Mouse (Mus musculus) limb, embryonic 10.5 days (tissue): ENCODE data around the gene Nkx2-5. TPM values are rescaled to one million over a fixed set of nuclear protein-coding genes. Genes with fewer than 3 reads are reported as not detected.

Source experiments
- DNase-seq: peaks from one replicate; pipeline ENCODE4 v3.0.0-alpha.2; 2017; ENCODE audit warnings: low spot score
- H3K27ac ChIP-seq: fragments of 300-500 bp; sonication (generic); 2 replicates; pipeline ENCODE4 v1.5.1; 2016; ENCODE audit warnings: mild to moderate bottlenecking
- H3K27me3 ChIP-seq: fragments of 300-500 bp; sonication (generic); 2 replicates; pipeline ENCODE4 v1.6.1; 2016; ENCODE audit warnings: low read depth, mild to moderate bottlenecking; ENCODE audit not compliant: poor library complexity, severe bottlenecking
- H3K36me3 ChIP-seq: fragments of 300-500 bp; sonication (generic); 2 replicates; pipeline ENCODE4 v1.6.1; 2016; ENCODE audit warnings: mild to moderate bottlenecking, moderate library complexity
- H3K4me1 ChIP-seq: fragments of 300-500 bp; sonication (generic); 2 replicates; pipeline ENCODE4 v1.6.1; 2016
- H3K4me3 ChIP-seq: fragments of 300-500 bp; sonication (generic); 2 replicates; pipeline ENCODE4 v1.5.1; 2016; ENCODE audit warnings: mild to moderate bottlenecking, moderate library complexity
- H3K9me3 ChIP-seq: fragments of 300-500 bp; sonication (generic); replicated peaks from 2 replicates; pipeline ENCODE4 v1.6.1; 2016; ENCODE audit warnings: mild to moderate bottlenecking
- WGBS: fragments of 180-500 bp; shearing (Covaris S2); methylation state at CpG from one replicate; pipeline ENCODE4 v1.1.7; 2016; 5-methylcytosine and 5-hydroxymethylcytosine counted together
- polyA plus RNA-seq: library from polyadenylated mRNA; unstranded; fragments of >200 nt; fragmentation: Nextera tagmentation; extraction: Ambion mirVana; gene quantifications from 2 replicates; pipeline ENCODE4 v1.2.1, GENCODE M21; 2016

Nkx2-5 gene
- polyA plus RNA-seq, 1 experiment from 2014 or later: 0.14 TPM

- H3K27me3 ChIP-seq: peaks cover 100% of the 10 kb centered on the region
- DNase-seq: peak; percentile 69
- H3K4me1 ChIP-seq: peaks cover 16% of the 10 kb centered on the region
- under 1% methylated on average over 87 of the region's 87 CpGs for WGBS
- 0 out of 2 replicates have a peak overlapping the region, but pooled peaks have one; percentile 34 for H3K27ac ChIP-seq
- no peaks in the 10 kb centered on the region for H3K9me3 ChIP-seq
- no peaks in the 10 kb centered on the region for H3K36me3 ChIP-seq
- H3K4me3 ChIP-seq: peak overlapping the region; percentile 20
Observed at GRCm38 (mm10) chr17:26838911-26839717, 5.7 kb downstream of the Nkx2-5 start.

GRCm38 (mm10) chr17:26838191-26838910 lies 6.5 kb downstream of the Nkx2-5 start:
- H3K27ac ChIP-seq: no peak overlapping the region
- peaks cover 16% of the 10 kb centered on the region for H3K4me1 ChIP-seq
- H3K9me3 ChIP-seq: no peaks in the 10 kb centered on the region
- peak; percentile 60 for DNase-seq
- WGBS: 1% methylated on average over 36 of the region's 37 CpGs
- H3K4me3 ChIP-seq: no peak overlapping the region
- no peaks in the 10 kb centered on the region for H3K36me3 ChIP-seq
- peaks cover 100% of the 10 kb centered on the region for H3K27me3 ChIP-seq

GRCm38 (mm10) chr17:26837546-26837985 lies 7.2 kb downstream of the Nkx2-5 start:
- Histone ChIP-seq H3K36me3 (no peaks in the 10 kb centered on the region), H3K27me3 (peaks cover 100% of the 10 kb centered on the region), H3K27ac (no peak overlapping the region), H3K4me3 (no peak overlapping the region), H3K9me3 (no peaks in the 10 kb centered on the region), H3K4me1 (peaks cover 16% of the 10 kb centered on the region)
- 1% methylated on average over 7 of the region's 7 CpGs for WGBS
- peak; percentile 53 for DNase-seq

GRCm38 (mm10) chr17:26836786-26837545 lies 7.8 kb downstream of the Nkx2-5 start:
- Histone ChIP-seq H3K9me3 (no peaks in the 10 kb centered on the region), H3K4me1 (peaks cover 16% of the 10 kb centered on the region), H3K27ac (no peak overlapping the region), H3K27me3 (peaks cover 99% of the 10 kb centered on the region), H3K4me3 (no peak overlapping the region), H3K36me3 (no peaks in the 10 kb centered on the region)
- peak; percentile 56 for DNase-seq
- 3% methylated on average over 19 of the region's 19 CpGs for WGBS

GRCm38 (mm10) chr17:26836377-26836776 lies 8.4 kb downstream of the Nkx2-5 start:
- WGBS: 9% methylated on average over 5 of the region's 5 CpGs
- Histone ChIP-seq H3K36me3 (no peaks in the 10 kb centered on the region), H3K27me3 (peaks cover 93% of the 10 kb centered on the region), H3K27ac (no peak overlapping the region), H3K4me1 (peaks cover 14% of the 10 kb centered on the region), H3K4me3 (no peak overlapping the region), H3K9me3 (no peaks in the 10 kb centered on the region)
- DNase-seq: no peak

- Histone ChIP-seq H3K27me3 (peaks cover 90% of the 10 kb centered on the region), H3K9me3 (no peaks in the 10 kb centered on the region), H3K36me3 (no peaks in the 10 kb centered on the region), H3K4me1 (peaks cover 10% of the 10 kb centered on the region), H3K27ac (no peak overlapping the region), H3K4me3 (no peak overlapping the region)
- peak; percentile 36 for DNase-seq
- 5% methylated on average over 8 of the region's 8 CpGs for WGBS
Observed at GRCm38 (mm10) chr17:26835956-26836355, 8.9 kb downstream of the Nkx2-5 start.

GRCm38 (mm10) chr17:26834966-26835755 lies 9.6 kb downstream of the Nkx2-5 start:
- 23% methylated on average over 8 of the region's 9 CpGs for WGBS

GRCm38 (mm10) chr17:26834302-26834965 lies 10.4 kb downstream of the Nkx2-5 start:
- no peak overlapping the region for H3K27ac ChIP-seq

More at GRCm38 (mm10) chr17:26834966-26835755, 9.6 kb downstream of the Nkx2-5 start:
- no peak overlapping the region for H3K4me3 ChIP-seq
- peaks cover 9% of the 10 kb centered on the region for H3K4me1 ChIP-seq
- no peaks in the 10 kb centered on the region for H3K36me3 ChIP-seq
- no peak for DNase-seq
- H3K9me3 ChIP-seq: no peaks in the 10 kb centered on the region
- no peak overlapping the region for H3K27ac ChIP-seq
- H3K27me3 ChIP-seq: peaks cover 90% of the 10 kb centered on the region

GRCm38 (mm10) chr17:26833806-26834205 lies 11.0 kb downstream of the Nkx2-5 start:
- Histone ChIP-seq H3K36me3 (no peaks in the 10 kb centered on the region), H3K9me3 (no peaks in the 10 kb centered on the region), H3K4me3 (no peak overlapping the region), H3K27ac (no peak overlapping the region), H3K4me1 (peaks cover 1% of the 10 kb centered on the region), H3K27me3 (peaks cover 90% of the 10 kb centered on the region)
- 76% methylated on average over 2 of the region's 2 CpGs for WGBS
- DNase-seq: no peak

More at GRCm38 (mm10) chr17:26834302-26834965, 10.4 kb downstream of the Nkx2-5 start:
- H3K27me3 ChIP-seq: peaks cover 90% of the 10 kb centered on the region
- WGBS: 77% methylated on average over 5 of the region's 5 CpGs
- DNase-seq: no peak
- no peak overlapping the region for H3K4me3 ChIP-seq
- no peaks in the 10 kb centered on the region for H3K9me3 ChIP-seq
- H3K36me3 ChIP-seq: no peaks in the 10 kb centered on the region
- peaks cover 8% of the 10 kb centered on the region for H3K4me1 ChIP-seq

- Histone ChIP-seq H3K27ac (no peak overlapping the region), H3K36me3 (no peaks in the 10 kb centered on the region), H3K4me3 (no peak overlapping the region), H3K4me1 (0 out of 2 replicates have a peak, but pooled peaks cover 3% of the 10 kb centered on the region), H3K27me3 (peaks cover 35% of the 10 kb centered on the region), H3K9me3 (no peaks in the 10 kb centered on the region)
- 78% methylated on average over 16 of the region's 17 CpGs for WGBS
- peak; percentile 17 for DNase-seq
Observed at GRCm38 (mm10) chr17:26826131-26826530, 18.7 kb downstream of the Nkx2-5 start.

- Histone ChIP-seq H3K9me3 (no peaks in the 10 kb centered on the region), H3K4me3 (no peak overlapping the region), H3K27ac (no peak overlapping the region), H3K27me3 (peaks cover 8% of the 10 kb centered on the region; the same call in 1 of the 2 replicates), H3K36me3 (no peaks in the 10 kb centered on the region), H3K4me1 (no peaks in the 10 kb centered on the region)
- no peak for DNase-seq
Observed at GRCm38 (mm10) chr17:26817776-26818175, 27.0 kb downstream of the Nkx2-5 start.
